Mouse (Mus musculus) cerebellum, postnatal 10 days (tissue): ENCODE data around the gene Sphkap.

Experiments
- DNase-seq, 2 experiments: peaks; one replicate each; pipeline ENCODE4 v3.0.0; 2021; ENCODE audit warnings: mixed read lengths in 2 of 2

The Sphkap gene

GRCm38 (mm10) chr1:83285866-83286265 is 122.1 kb downstream of the Sphkap start:
- no peak for DNase-seq

- DNase-seq, result peak; percentile 94 to 95
These were observed 131.0 kb downstream of the Sphkap start for GRCm38 (mm10) chr1:83277044-83277443.

GRCm38 (mm10) chr1:83276637-83277036 is 131.4 kb downstream of the Sphkap start:
- peak in 1 of 2 experiments; percentile 58 for DNase-seq

- DNase-seq, result no peak
These were observed 156.3 kb downstream of the Sphkap start for GRCm38 (mm10) chr1:83251746-83252145.

- DNase-seq, result peak; percentile 81 to 88
These were observed 159.7 kb downstream of the Sphkap start for GRCm38 (mm10) chr1:83248235-83248746.

GRCm38 (mm10) chr1:83227946-83228345 is 180.1 kb downstream of the Sphkap start:
- no peak for DNase-seq

- peak; percentile 73 to 78 for DNase-seq
These were observed 183.5 kb downstream of the Sphkap start for GRCm38 (mm10) chr1:83224423-83224960.

- peak; percentile 29 to 66 for DNase-seq
These were observed 184.9 kb downstream of the Sphkap start for GRCm38 (mm10) chr1:83223072-83223471.

- peak; percentile 19 to 23 for DNase-seq
These were observed 189.7 kb downstream of the Sphkap start for GRCm38 (mm10) chr1:83218260-83218659.

GRCm38 (mm10) chr1:83209981-83210380 is 198.0 kb downstream of the Sphkap start:
- DNase-seq, result peak; percentile 27 to 29
